Comparison of ENCODE assay signal across 28 mouse cellular contexts in genomic region chr9:75403520-75403919, GRCm38 (mm10). TPM values are rescaled to one million over a fixed set of nuclear protein-coding genes. Genes with fewer than 3 reads are reported as not detected.
A peak's percentile ranks its signal among the peaks of the same experiment; 100 is the strongest.
DNase-seq lines count a peak whose midpoint lies in the region; ATAC-seq lines count a peak whose summit lies in the region.
"Had no signal": no experiment of that assay in that cellular context is flagged by ENCODE, and none has a peak within 500 bp of the region (broad histone marks: within the 10 kb centered on the region; RNA-seq: fewer than 3 reads in every experiment).

No protein-coding gene starts in this region.

- DNase-seq in midbrain, embryonic 11.5 days (ENCODE audit: low spot score, missing footprints): peak; percentile 74
- no peak for DNase-seq in cerebellum, postnatal 14 days
- DNase-seq in heart, adult 8-10 months (ENCODE audit: low spot score): no peak
- DNase-seq in layer of hippocampus, adult 8-10 months (ENCODE audit: low spot score in 2 of 2): no peak
- DNase-seq: adrenal gland, adult 8-10 months; cerebellum, adult 11-12 months; forebrain, postnatal 0 days; heart, postnatal 10 days; kidney, adult 18-20 months; kidney, postnatal 10 days; lung, postnatal 4 days; thymus, postnatal 14 days had no signal

- 58% methylated on average over 3 of the region's 3 CpGs for WGBS in heart, embryonic 13.5 days
- 68% methylated on average over 3 of the region's 3 CpGs for WGBS in heart, embryonic 11.5 days (ENCODE audit: insufficient replicate concordance)
- WGBS in midbrain, embryonic 11.5 days: 84% methylated on average over 3 of the region's 3 CpGs
- 70% methylated on average over 3 of the region's 3 CpGs for WGBS in midbrain, embryonic 15.5 days
- WGBS in limb, embryonic 13.5 days: 52% methylated on average over 3 of the region's 3 CpGs

- no peaks in the 10 kb centered on the region for H3K36me3 ChIP-seq in heart, embryonic 13.5 days
- H3K36me3 ChIP-seq in heart, embryonic 11.5 days (ENCODE audit: control insufficient read depth, insufficient read depth, low read length): no peaks in the 10 kb centered on the region
- no peaks in the 10 kb centered on the region for H3K36me3 ChIP-seq in midbrain, embryonic 11.5 days (ENCODE audit: control insufficient read depth, insufficient read depth, low read length)
- no peaks in the 10 kb centered on the region for H3K36me3 ChIP-seq in midbrain, embryonic 15.5 days (replicated peaks)
- peaks cover 3% of the 10 kb centered on the region for H3K36me3 ChIP-seq in limb, embryonic 13.5 days
- H3K36me3 ChIP-seq: lung, embryonic 15.5 days; neural tube, embryonic 12.5 days had no signal

- no peak overlapping the region for H3K9ac ChIP-seq in heart, embryonic 13.5 days
- H3K9ac ChIP-seq in heart, embryonic 11.5 days (ENCODE audit: low read depth, low read length): no peak overlapping the region
- no peak overlapping the region for H3K9ac ChIP-seq in midbrain, embryonic 11.5 days (ENCODE audit: low read length)
- no peak overlapping the region for H3K9ac ChIP-seq in midbrain, embryonic 15.5 days
- H3K9ac ChIP-seq in limb, embryonic 13.5 days: no peak overlapping the region
- H3K9ac ChIP-seq: forebrain, postnatal 0 days; liver, embryonic 14.5 days; lung, embryonic 15.5 days; midbrain, embryonic 12.5 days; neural tube, embryonic 12.5 days had no signal

- no peak overlapping the region for H3K4me3 ChIP-seq in heart, embryonic 13.5 days
- no peak overlapping the region for H3K4me3 ChIP-seq in heart, embryonic 11.5 days (ENCODE audit: low read depth, low read length)
- no peak overlapping the region for H3K4me3 ChIP-seq in midbrain, embryonic 11.5 days (ENCODE audit: low read depth, low read length)
- no peak overlapping the region for H3K4me3 ChIP-seq in midbrain, embryonic 15.5 days
- no peak overlapping the region for H3K4me3 ChIP-seq in limb, embryonic 13.5 days
- H3K4me3 ChIP-seq: forebrain, embryonic 10.5 days; heart, embryonic 10.5 days; hindbrain, embryonic 10.5 days; lung, embryonic 15.5 days; midbrain, embryonic 12.5 days; neural tube, embryonic 12.5 days had no signal

- no peak for ATAC-seq in heart, embryonic 13.5 days (ENCODE audit: extremely low read depth, insufficient number of reproducible peaks, low FRiP score, low TSS enrichment)
- ATAC-seq in heart, embryonic 11.5 days (replicated peaks; ENCODE audit: insufficient number of reproducible peaks, low FRiP score, low TSS enrichment): no peak
- ATAC-seq in midbrain, embryonic 11.5 days (ENCODE audit: low FRiP score): no peak
- no peak for ATAC-seq in midbrain, embryonic 15.5 days (replicated peaks)
- ATAC-seq in limb, embryonic 13.5 days (ENCODE audit: low FRiP score, low read depth): peak; percentile 58; the same call in 1 of the 2 replicates
- ATAC-seq: forebrain, postnatal 0 days; hindbrain, postnatal 0 days had no signal

- peaks cover 78% of the 10 kb centered on the region for H3K4me1 ChIP-seq in heart, embryonic 13.5 days
- peaks cover 48% of the 10 kb centered on the region for H3K4me1 ChIP-seq in heart, embryonic 11.5 days (ENCODE audit: control insufficient read depth, insufficient read depth, low read length)
- peaks cover 6% of the 10 kb centered on the region for H3K4me1 ChIP-seq in midbrain, embryonic 11.5 days (ENCODE audit: control insufficient read depth, insufficient read depth, low read length)
- peaks cover 51% of the 10 kb centered on the region for H3K4me1 ChIP-seq in midbrain, embryonic 15.5 days
- peaks cover 67% of the 10 kb centered on the region for H3K4me1 ChIP-seq in limb, embryonic 13.5 days

- 0 out of 2 replicates have a peak overlapping the region, but pooled peaks have one; percentile 22 for H3K27ac ChIP-seq in heart, embryonic 13.5 days (replicated peaks)
- H3K27ac ChIP-seq in heart, embryonic 11.5 days (ENCODE audit: low read depth, low read length): no peak overlapping the region
- H3K27ac ChIP-seq in midbrain, embryonic 11.5 days (ENCODE audit: low read depth, low read length): no peak overlapping the region
- no peak overlapping the region for H3K27ac ChIP-seq in midbrain, embryonic 15.5 days
- no peak overlapping the region for H3K27ac ChIP-seq in limb, embryonic 13.5 days
- H3K27ac ChIP-seq: hindbrain, embryonic 10.5 days; hindbrain, postnatal 0 days; liver, embryonic 14.5 days; lung, embryonic 15.5 days; midbrain, embryonic 12.5 days; neural tube, embryonic 12.5 days had no signal

- no peaks in the 10 kb centered on the region for H3K9me3 ChIP-seq in heart, embryonic 13.5 days
- H3K9me3 ChIP-seq in heart, embryonic 11.5 days (replicated peaks; ENCODE audit: control insufficient read depth, low read length): no peaks in the 10 kb centered on the region
- no peaks in the 10 kb centered on the region for H3K9me3 ChIP-seq in midbrain, embryonic 11.5 days (ENCODE audit: control insufficient read depth, low read length)
- no peaks in the 10 kb centered on the region for H3K9me3 ChIP-seq in midbrain, embryonic 15.5 days
- no peaks in the 10 kb centered on the region for H3K9me3 ChIP-seq in limb, embryonic 13.5 days
- H3K9me3 ChIP-seq: forebrain, embryonic 10.5 days; heart, embryonic 10.5 days; hindbrain, embryonic 10.5 days; lung, embryonic 15.5 days; midbrain, embryonic 12.5 days; neural tube, embryonic 12.5 days had no signal

- no peak overlapping the region for H3K4me2 ChIP-seq in heart, embryonic 13.5 days
- no peak overlapping the region for H3K4me2 ChIP-seq in heart, embryonic 11.5 days
- no peak overlapping the region for H3K4me2 ChIP-seq in midbrain, embryonic 11.5 days
- no peak overlapping the region for H3K4me2 ChIP-seq in midbrain, embryonic 15.5 days
- no peak overlapping the region for H3K4me2 ChIP-seq in limb, embryonic 13.5 days (replicated peaks)
- H3K4me2 ChIP-seq: lung, embryonic 15.5 days; midbrain, embryonic 12.5 days; neural tube, embryonic 12.5 days had no signal

- H3K27me3 ChIP-seq in heart, embryonic 13.5 days (replicated peaks): no peaks in the 10 kb centered on the region
- H3K27me3 ChIP-seq in heart, embryonic 11.5 days (ENCODE audit: control insufficient read depth, insufficient read depth, low read length): no peaks in the 10 kb centered on the region
- no peaks in the 10 kb centered on the region for H3K27me3 ChIP-seq in midbrain, embryonic 11.5 days (ENCODE audit: control insufficient read depth, insufficient read depth, low read length)
- no peaks in the 10 kb centered on the region for H3K27me3 ChIP-seq in midbrain, embryonic 15.5 days (replicated peaks)
- no peaks in the 10 kb centered on the region for H3K27me3 ChIP-seq in limb, embryonic 13.5 days
- H3K27me3 ChIP-seq: lung, embryonic 15.5 days; midbrain, embryonic 12.5 days; neural tube, embryonic 12.5 days had no signal

RNA-seq across cellular contexts. Expression of gene Mapk6, which starts 6.3 kb away (rescaled TPM):
- polyA plus RNA-seq in heart, embryonic 13.5 days (2015; fragmentation: Nextera tagmentation; extraction: Ambion mirVana): 47.2 and 49.8 TPM in 2 replicates
- polyA plus RNA-seq in heart, embryonic 11.5 days (2014; fragmentation: Nextera tagmentation; extraction: Ambion mirVana): 70.0 and 77.5 TPM in 2 replicates
- polyA plus RNA-seq in midbrain, embryonic 11.5 days (2014; fragmentation: Nextera tagmentation; extraction: Ambion mirVana): 193 and 199 TPM in 2 replicates
- polyA plus RNA-seq in midbrain, embryonic 15.5 days (2015; fragmentation: Nextera tagmentation; extraction: Ambion mirVana): 155 and 169 TPM in 2 replicates
- polyA plus RNA-seq in limb, embryonic 13.5 days (2015; fragmentation: Nextera tagmentation; extraction: Ambion mirVana): 90.0 and 91.1 TPM in 2 replicates
- 10 to 100 TPM; 21.8 to 25.3 (median 22.6) TPM for total RNA-seq in heart, adult 8-10 months (2022)
- total RNA-seq in layer of hippocampus, adult 8-10 months (2022): 10 to 100 TPM; 26.9 to 33.1 (median 28.2) TPM

RNA-seq across cellular contexts. Expression of gene Leo1, which starts 37.8 kb away (rescaled TPM):
- 27.9 and 30.0 TPM in 2 replicates for polyA plus RNA-seq in heart, embryonic 13.5 days (2015; fragmentation: Nextera tagmentation; extraction: Ambion mirVana)
- 33.5 and 36.0 TPM in 2 replicates for polyA plus RNA-seq in heart, embryonic 11.5 days (2014; fragmentation: Nextera tagmentation; extraction: Ambion mirVana)
- 45.2 and 49.9 TPM in 2 replicates for polyA plus RNA-seq in midbrain, embryonic 11.5 days (2014; fragmentation: Nextera tagmentation; extraction: Ambion mirVana)
- polyA plus RNA-seq in midbrain, embryonic 15.5 days (2015; fragmentation: Nextera tagmentation; extraction: Ambion mirVana): 45.9 and 46.4 TPM in 2 replicates
- polyA plus RNA-seq in limb, embryonic 13.5 days (2015; fragmentation: Nextera tagmentation; extraction: Ambion mirVana): 46.5 and 50.2 TPM in 2 replicates
- total RNA-seq in heart, adult 8-10 months (2022): 10 to 100 TPM in 3 of 4 experiments, 1 to 10 TPM in 1; 8.9 to 14.0 (median 12.8) TPM
- total RNA-seq in layer of hippocampus, adult 8-10 months (2022): 10 to 100 TPM; 19.8 to 22.8 (median 21.1) TPM

RNA-seq across cellular contexts. Expression of gene Bcl2l10, which starts 56.0 kb away (rescaled TPM):
- polyA plus RNA-seq in heart, embryonic 13.5 days (2015; fragmentation: Nextera tagmentation; extraction: Ambion mirVana): not detected in 2 replicates
- polyA plus RNA-seq in heart, embryonic 11.5 days (2014; fragmentation: Nextera tagmentation; extraction: Ambion mirVana): not detected in 2 replicates
- polyA plus RNA-seq in midbrain, embryonic 11.5 days (2014; fragmentation: Nextera tagmentation; extraction: Ambion mirVana): not detected in 2 replicates
- not detected in 2 replicates for polyA plus RNA-seq in midbrain, embryonic 15.5 days (2015; fragmentation: Nextera tagmentation; extraction: Ambion mirVana)
- not detected in 2 replicates for polyA plus RNA-seq in limb, embryonic 13.5 days (2015; fragmentation: Nextera tagmentation; extraction: Ambion mirVana)
- not detected for total RNA-seq in heart, adult 8-10 months (2022)
- total RNA-seq in layer of hippocampus, adult 8-10 months (2022): under 1 TPM in 2 of 4 experiments, not detected in 2; 0.39 to 0.43 TPM
- total RNA-seq: forebrain, postnatal 0 days; gastrocnemius, adult 8-10 months; heart, postnatal 10 days; monocyte, adult 5-6 weeks had no signal
- polyA plus RNA-seq: forebrain, embryonic 10.5 days; forebrain, postnatal 0 days; heart, embryonic 10.5 days; hindbrain, embryonic 10.5 days; hindbrain, postnatal 0 days; limb, embryonic 11.5 days; liver, embryonic 14.5 days; lung, embryonic 15.5 days; midbrain, embryonic 12.5 days; neural tube, embryonic 12.5 days; stomach, embryonic 14.5 days had no signal
